Mouse (Mus musculus) bone marrow macrophage, adult 2 months (primary cell): ENCODE measurements around the gene Rnasel.

ENCODE experiments used
- CTCF ChIP-seq: IDR thresholded peaks from 2 replicates; pipeline ENCODE4 v1.5.1; 2012; ENCODE audit warnings: low read depth, mild to moderate bottlenecking, low read length, moderate library complexity
- POLR2A ChIP-seq: IDR thresholded peaks from 2 replicates; pipeline ENCODE4 v1.6.1; 2012; ENCODE audit warnings: mild to moderate bottlenecking, low read depth, low read length, borderline replicate concordance

DNA sequence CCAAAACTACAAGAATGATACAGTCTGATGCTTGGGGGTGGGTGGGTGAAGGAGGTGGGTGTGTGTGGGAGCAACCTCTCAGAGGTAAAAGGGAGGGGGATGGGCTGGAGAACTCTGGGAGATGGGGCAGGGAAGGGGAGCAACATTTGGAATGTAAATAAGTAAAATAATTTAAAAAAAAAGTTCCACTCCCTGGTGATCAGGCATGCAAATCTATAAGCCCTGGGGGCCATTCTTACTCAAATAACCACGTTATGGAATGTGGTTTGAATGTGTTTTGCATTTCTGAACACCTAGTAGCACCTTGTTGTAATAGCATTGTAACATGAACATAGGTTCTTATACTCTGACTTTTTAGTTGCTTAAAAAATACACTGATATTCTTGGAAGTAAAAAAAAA, 34.1 kb downstream of the Rnasel start:
- no peak for TF ChIP-seq CTCF
- TF ChIP-seq POLR2A, result no peak
